Mouse (Mus musculus): ENCODE data around the gene Mgme1. TPM values are rescaled to one million over a fixed set of nuclear protein-coding genes. Genes with fewer than 3 reads are reported as not detected.

Mgme1 gene
- polyA plus RNA-seq (2016; fragmentation: Nextera tagmentation; extraction: Ambion mirVana) = 19.4 and 19.8 TPM in 2 replicates

DNA sequence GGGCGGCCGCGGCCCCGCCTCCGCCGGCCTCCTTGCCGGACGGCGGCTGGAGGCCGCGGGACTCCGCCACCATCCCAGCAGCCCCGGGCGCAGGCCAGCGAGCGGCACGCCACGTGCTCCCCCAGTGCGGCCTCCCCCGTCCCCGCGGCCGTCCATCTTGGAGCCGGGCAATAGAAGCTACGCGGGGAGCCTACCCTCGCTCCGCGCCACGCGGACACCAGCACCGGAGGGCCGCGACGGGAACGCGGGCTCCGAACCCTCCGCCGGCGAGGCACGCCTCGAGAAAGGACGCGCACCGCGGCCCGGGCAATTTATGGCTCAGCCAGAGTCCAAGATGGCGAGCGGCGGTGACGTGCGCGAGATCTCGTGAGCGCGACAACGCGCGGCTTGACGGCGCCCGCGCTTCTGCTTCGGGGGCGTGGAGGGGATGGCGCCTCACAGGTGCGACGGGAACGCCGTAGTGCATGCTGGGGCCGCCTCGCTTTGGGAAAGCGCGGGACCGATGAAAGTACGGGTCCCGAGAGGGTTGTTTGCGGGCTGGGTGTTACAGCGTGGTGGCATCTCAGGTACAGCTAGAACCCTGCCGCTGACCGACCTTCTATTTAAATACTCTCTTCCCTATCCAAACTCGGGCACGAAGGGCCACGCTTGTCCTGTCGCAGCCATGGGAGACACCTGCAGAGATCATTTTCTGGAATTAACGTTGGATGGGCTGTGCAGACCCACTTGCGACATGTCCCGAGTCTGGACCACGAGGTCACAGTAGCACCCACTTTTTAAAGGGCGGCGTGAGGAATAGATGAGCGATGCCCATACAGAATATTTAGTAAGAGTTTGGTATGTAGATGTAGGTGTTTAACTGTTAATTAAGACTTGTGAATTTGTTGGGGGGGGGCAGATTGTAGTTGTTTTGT is at the start of gene Mgme1, which contains the start of gene Snx5:
TSS of gene Mgme1 (plus strand) at position 157 of the 914 bp plus-strand sequence.
TSS of gene Snx5 (minus strand) at position 400 of the 914 bp plus-strand sequence.
- Histone ChIP-seq H3K4me3 (peak within 1 kb of the TSS; percentile 90), H3K27ac (peak within 1 kb of the TSS; percentile 94), H3K4me1 (peaks cover 23% of the 10 kb centered on the region), H3K36me3 (no peaks in the 10 kb centered on the region), H3K9ac (peak within 1 kb of the TSS; percentile 97), H3K9me3 (no peaks in the 10 kb centered on the region), H3K27me3 (no peaks in the 10 kb centered on the region), H3K4me2 (replicated peaks) (peak within 1 kb of the TSS; percentile 64)
- ATAC-seq (ENCODE audit: insufficient number of reproducible peaks, insufficient read depth, low FRiP score, low TSS enrichment) = peak; percentile 95
- under 1% methylated on average over 90 of the region's 93 CpGs for WGBS

DNA sequence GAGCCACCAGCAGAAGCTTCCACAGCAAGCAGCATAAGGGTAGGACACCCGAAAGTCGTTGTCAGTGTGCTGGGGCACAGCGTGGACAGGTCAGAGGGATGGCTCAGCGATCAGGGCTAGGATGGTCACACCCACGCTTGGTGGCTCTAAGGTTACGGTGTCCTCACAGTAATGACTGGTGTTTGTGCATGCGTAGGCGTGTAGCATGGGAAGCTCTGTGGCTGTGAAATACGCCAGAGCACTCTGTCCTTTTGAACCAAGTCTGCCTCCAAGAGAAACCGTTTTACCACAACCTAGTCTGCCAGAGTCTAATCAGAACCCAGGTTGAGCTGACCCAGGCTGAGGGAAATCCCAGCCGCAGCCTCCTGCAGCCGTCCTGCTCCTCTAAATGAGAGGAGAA is 46.1 kb upstream of the Mgme1 start:
- H3K4me2 ChIP-seq (replicated peaks) = peak overlapping the region; percentile 30
- no peak overlapping the region for H3K9ac ChIP-seq
- 0 out of 2 replicates have a peak overlapping the region, but pooled peaks have one; percentile 7 for H3K4me3 ChIP-seq
- no peaks in the 10 kb centered on the region for H3K27me3 ChIP-seq
- H3K36me3 ChIP-seq = no peaks in the 10 kb centered on the region
- H3K27ac ChIP-seq = no peak overlapping the region
- ATAC-seq (ENCODE audit: insufficient number of reproducible peaks, insufficient read depth, low FRiP score, low TSS enrichment) = no peak; the same call in 1 of the 2 replicates
- peaks cover 11% of the 10 kb centered on the region; the same call in 1 of the 2 replicates for H3K4me1 ChIP-seq
- 38% methylated on average over 12 of the region's 12 CpGs for WGBS
- no peaks in the 10 kb centered on the region for H3K9me3 ChIP-seq

DNA sequence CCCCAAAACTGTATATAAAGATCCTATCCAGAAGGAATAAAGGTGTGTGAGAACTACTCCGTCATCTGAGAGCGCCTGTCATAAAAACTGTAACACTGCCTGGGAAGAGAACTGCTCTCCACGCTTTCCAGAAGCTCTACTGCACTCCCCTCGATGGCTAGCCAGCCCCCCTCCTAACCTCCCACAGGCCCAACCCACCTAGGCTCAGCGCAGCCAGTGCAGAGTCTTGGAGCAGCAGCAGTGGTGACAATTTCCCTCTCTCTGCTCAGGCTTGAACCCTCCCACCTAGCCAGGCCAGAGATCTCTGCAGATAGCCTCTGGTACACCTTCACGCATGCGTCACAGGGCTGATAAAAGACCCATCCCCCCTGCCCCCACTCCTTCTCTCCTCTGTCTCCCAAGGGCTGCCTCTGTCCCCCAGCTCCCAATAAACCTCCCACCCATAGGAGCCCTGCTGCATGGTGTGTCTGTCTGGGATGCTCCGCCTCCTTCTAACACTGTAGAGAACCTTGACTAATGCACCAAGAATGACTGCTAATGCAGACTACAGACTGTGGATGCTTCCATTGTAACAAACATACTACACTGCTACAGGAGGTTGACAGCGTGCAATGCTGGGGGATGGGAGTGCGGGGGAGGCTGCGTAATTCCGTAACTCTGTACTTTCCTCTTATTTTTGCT is 43.4 kb upstream of the Mgme1 start:
- no peaks in the 10 kb centered on the region for H3K36me3 ChIP-seq
- no peak overlapping the region for H3K27ac ChIP-seq
- H3K4me3 ChIP-seq = no peak overlapping the region
- 86% methylated on average over 12 of the region's 12 CpGs for WGBS
- H3K27me3 ChIP-seq = no peaks in the 10 kb centered on the region
- ATAC-seq (ENCODE audit: insufficient number of reproducible peaks, insufficient read depth, low FRiP score, low TSS enrichment) = no peak
- H3K9ac ChIP-seq = no peak overlapping the region
- H3K4me1 ChIP-seq = peaks cover 11% of the 10 kb centered on the region; the same call in 1 of the 2 replicates
- H3K9me3 ChIP-seq = no peaks in the 10 kb centered on the region
- H3K4me2 ChIP-seq (replicated peaks) = no peak overlapping the region

DNA sequence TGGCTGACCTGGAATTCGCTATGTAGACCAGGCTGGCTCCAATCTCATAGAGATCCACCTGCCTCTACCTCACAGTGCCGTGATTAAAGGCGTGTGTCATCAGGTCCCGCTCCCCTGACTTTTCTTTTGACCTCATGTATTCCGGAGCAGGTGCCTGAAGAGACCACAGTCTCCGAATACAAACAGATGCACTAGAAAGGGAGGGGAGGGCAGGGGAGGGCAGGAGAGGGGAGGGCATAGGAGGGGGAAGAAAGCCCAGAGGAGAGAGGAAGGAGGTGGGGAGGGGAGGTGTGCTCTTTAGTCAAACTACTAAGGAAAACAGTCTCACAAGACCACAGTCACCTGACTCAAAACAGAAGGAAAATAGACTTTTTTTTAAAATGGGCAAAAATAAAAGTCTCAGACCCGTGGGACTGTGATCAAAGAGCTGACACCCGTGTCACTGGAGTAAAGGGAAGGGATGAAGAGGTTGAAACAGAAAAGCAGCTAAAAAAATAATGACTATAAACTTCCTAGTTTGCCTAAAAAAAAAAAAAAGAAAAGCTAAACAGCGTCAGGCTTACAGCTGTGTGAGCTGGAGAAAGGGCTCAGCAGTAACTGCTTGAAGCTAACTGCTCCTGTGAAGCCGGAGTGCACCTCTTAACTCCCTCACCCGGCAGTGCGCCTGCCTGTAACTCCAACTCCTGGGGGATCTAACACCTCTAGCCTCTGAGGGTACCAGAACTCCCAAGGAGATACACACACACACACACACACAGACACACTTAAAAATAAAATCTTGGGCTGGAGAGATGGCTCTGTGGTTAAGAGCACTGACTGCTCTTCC is 41.7 kb upstream of the Mgme1 start:
- Histone ChIP-seq H3K9ac (no peak overlapping the region), H3K4me2 (replicated peaks) (no peak overlapping the region), H3K36me3 (no peaks in the 10 kb centered on the region), H3K27ac (no peak overlapping the region), H3K9me3 (no peaks in the 10 kb centered on the region), H3K4me3 (no peak overlapping the region), H3K4me1 (peaks cover 11% of the 10 kb centered on the region; the same call in 1 of the 2 replicates), H3K27me3 (no peaks in the 10 kb centered on the region)
- WGBS = 76% methylated on average over 12 of the region's 12 CpGs
- no peak for ATAC-seq (ENCODE audit: insufficient number of reproducible peaks, insufficient read depth, low FRiP score, low TSS enrichment)

DNA sequence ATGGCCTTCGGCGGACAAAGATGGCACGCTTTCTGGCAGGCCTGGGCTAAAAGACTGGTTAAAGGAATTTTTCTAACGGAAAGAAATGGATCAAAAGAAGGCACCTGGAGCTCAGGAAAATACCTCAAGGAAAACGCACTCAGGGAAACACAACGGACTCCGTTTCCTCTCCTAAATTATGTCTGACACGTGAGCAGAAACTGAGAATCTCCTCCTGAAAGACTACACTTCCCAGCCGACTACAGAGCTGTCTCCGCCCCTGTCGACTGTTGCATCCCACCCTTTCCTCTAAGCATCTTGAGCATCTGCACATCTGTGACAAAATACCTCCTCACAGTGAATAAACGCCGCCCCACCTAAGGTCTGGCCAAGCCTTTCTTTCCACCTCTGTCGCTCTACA is 40.8 kb upstream of the Mgme1 start:
- no peak for ATAC-seq (ENCODE audit: insufficient number of reproducible peaks, insufficient read depth, low FRiP score, low TSS enrichment)
- Histone ChIP-seq H3K4me1 (peaks cover 5% of the 10 kb centered on the region; the same call in 1 of the 2 replicates), H3K27me3 (no peaks in the 10 kb centered on the region), H3K4me3 (no peak overlapping the region), H3K4me2 (replicated peaks) (no peak overlapping the region), H3K9me3 (no peaks in the 10 kb centered on the region), H3K9ac (no peak overlapping the region), H3K27ac (no peak overlapping the region), H3K36me3 (no peaks in the 10 kb centered on the region)
- WGBS = 81% methylated on average over 14 of the region's 14 CpGs

DNA sequence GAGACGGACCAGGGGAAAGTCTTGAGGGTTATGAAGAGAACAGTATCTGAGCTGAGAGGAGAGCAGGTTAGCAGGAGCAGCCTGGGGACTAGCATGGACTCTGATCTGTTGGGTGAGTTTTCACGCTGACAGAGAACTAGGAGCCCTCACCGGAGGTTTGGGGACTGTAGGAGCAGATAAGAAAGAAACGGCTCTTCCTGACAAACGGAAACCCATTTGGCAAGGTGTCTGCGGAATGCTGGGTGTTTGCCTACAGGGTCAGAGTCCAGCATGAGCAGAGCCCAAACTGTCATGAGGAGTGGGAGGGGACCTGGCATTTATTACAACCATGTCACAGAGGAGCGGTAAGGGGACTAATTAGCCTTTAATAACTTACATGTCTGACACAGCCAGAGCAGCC is 40.0 kb upstream of the Mgme1 start:
- Histone ChIP-seq H3K4me1 (no peaks in the 10 kb centered on the region), H3K27ac (no peak overlapping the region), H3K9me3 (no peaks in the 10 kb centered on the region), H3K4me2 (replicated peaks) (no peak overlapping the region), H3K9ac (no peak overlapping the region), H3K36me3 (no peaks in the 10 kb centered on the region), H3K27me3 (no peaks in the 10 kb centered on the region), H3K4me3 (no peak overlapping the region)
- WGBS = 59% methylated on average over 7 of the region's 7 CpGs
- no peak for ATAC-seq (ENCODE audit: insufficient number of reproducible peaks, insufficient read depth, low FRiP score, low TSS enrichment)

DNA sequence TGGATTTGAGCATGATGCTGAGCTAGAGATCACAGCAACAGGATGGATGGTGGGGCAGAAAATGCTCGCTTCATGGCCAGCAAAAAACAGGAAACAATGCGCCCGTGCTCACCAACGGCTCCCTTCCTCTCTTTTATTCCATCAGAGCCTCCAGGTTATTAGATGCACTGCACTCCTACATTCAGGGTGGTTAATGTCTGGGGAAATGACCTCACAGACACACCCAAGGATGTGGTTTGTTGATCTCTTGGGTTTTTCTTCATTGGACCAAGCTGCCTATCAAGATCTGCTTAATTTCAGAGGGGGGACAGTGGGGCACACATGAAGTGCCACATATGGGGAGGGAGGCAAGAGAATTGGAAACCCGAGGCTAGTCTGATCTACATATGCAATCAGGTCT is 39.3 kb upstream of the Mgme1 start:
- peaks cover 4% of the 10 kb centered on the region for H3K4me1 ChIP-seq
- no peaks in the 10 kb centered on the region for H3K36me3 ChIP-seq
- no peaks in the 10 kb centered on the region for H3K9me3 ChIP-seq
- H3K4me2 ChIP-seq (replicated peaks) = no peak overlapping the region
- H3K27me3 ChIP-seq = no peaks in the 10 kb centered on the region
- WGBS = 70% methylated on average over 5 of the region's 5 CpGs
- no peak overlapping the region for H3K9ac ChIP-seq
- H3K4me3 ChIP-seq = no peak overlapping the region
- no peak for ATAC-seq (ENCODE audit: insufficient number of reproducible peaks, insufficient read depth, low FRiP score, low TSS enrichment)
- no peak overlapping the region for H3K27ac ChIP-seq

DNA sequence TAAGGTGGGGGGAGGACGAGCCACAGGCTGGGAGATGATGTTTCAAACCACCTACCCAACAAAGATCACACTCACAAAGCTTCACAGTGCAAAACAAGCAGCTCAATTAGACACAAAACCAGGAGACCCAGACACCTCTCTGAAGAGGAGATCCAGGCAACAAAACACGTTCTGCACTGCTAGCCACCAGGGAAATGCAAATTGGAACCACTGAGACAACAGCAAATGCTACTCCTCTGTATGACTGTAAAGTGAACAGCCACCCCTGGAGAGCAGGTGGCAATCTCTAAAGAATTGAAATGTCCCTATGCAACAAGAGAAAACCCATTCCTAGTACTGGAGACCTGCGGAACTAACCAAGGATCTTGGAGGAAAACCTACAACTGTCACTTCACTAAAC is 36.9 kb upstream of the Mgme1 start:
- H3K27me3 ChIP-seq = no peaks in the 10 kb centered on the region
- 66% methylated on average over 3 of the region's 3 CpGs for WGBS
- no peak overlapping the region for H3K4me2 ChIP-seq (replicated peaks)
- no peaks in the 10 kb centered on the region for H3K36me3 ChIP-seq
- no peak overlapping the region for H3K9ac ChIP-seq
- peaks cover 13% of the 10 kb centered on the region for H3K4me1 ChIP-seq
- no peaks in the 10 kb centered on the region for H3K9me3 ChIP-seq
- H3K27ac ChIP-seq = no peak overlapping the region
- H3K4me3 ChIP-seq = no peak overlapping the region
- ATAC-seq (ENCODE audit: insufficient number of reproducible peaks, insufficient read depth, low FRiP score, low TSS enrichment) = no peak

DNA sequence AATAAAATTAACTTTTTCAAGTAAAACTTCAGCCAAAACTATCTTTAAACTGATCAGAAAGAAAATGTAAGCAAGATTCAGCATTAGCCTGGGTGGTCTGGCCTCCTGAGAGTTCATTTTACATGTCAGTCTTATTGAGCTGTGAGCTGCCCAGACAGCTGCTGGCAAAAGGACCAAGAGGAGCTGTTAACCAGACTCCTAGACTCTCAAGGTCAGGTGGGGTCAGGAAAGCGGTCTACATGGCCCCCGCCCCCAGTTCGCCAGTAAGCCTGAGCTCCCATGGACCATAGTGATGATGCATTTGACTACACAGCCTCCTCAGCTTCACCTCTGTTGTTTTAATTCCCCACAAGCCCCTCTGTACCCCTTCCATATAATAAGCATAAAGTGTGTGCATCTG is 34.7 kb upstream of the Mgme1 start:
- H3K4me1 ChIP-seq = peaks cover 23% of the 10 kb centered on the region
- H3K36me3 ChIP-seq = no peaks in the 10 kb centered on the region
- no peak for ATAC-seq (ENCODE audit: insufficient number of reproducible peaks, insufficient read depth, low FRiP score, low TSS enrichment)
- H3K9me3 ChIP-seq = no peaks in the 10 kb centered on the region
- H3K4me2 ChIP-seq (replicated peaks) = no peak overlapping the region
- 29% methylated on average over 3 of the region's 3 CpGs for WGBS
- H3K4me3 ChIP-seq = no peak overlapping the region
- no peaks in the 10 kb centered on the region for H3K27me3 ChIP-seq
- H3K9ac ChIP-seq = no peak overlapping the region
- peak overlapping the region; percentile 41; the same call in 1 of the 2 replicates for H3K27ac ChIP-seq

DNA sequence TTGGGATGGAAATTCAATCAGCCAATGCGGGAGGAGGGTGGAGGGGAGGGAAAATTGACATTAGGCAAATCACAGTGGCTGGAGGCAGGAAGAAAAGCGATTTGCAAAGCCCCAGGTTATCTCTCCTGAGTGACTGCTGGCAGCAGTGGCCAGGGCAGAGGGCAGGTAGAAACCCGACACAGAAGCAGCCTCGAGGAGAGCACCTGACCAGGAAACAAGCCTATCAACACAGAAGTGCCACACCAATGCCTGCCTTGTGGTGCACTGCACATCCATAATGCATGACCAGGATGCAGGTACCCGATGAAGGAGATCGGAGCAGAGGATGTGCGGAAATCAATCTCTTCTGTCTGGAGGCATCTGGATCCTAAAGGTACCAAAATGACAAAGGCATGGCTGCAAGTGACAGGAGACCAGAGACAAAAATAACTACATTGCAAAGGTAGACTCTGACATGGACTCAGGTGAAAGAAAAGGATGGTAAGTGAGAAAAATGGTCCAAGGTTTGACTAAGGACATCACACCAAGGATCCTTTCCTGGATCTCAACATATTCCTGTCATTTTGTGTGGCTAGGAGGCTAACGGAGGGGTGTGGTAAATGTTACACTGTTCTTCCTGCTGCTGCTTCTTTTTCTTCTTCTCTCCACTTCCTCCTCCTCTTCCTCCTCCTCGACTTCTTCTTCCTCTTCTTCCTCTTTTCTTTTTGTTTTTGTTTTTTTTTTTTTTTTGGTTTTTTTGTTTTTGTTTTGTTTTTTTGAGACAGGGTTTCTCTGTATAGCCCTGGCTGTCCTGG is 33.5 kb upstream of the Mgme1 start:
- Histone ChIP-seq H3K9me3 (no peaks in the 10 kb centered on the region), H3K36me3 (no peaks in the 10 kb centered on the region), H3K27ac (no peak overlapping the region), H3K9ac (no peak overlapping the region), H3K4me1 (peaks cover 26% of the 10 kb centered on the region), H3K4me2 (replicated peaks) (no peak overlapping the region), H3K27me3 (no peaks in the 10 kb centered on the region), H3K4me3 (no peak overlapping the region)
- no peak for ATAC-seq (ENCODE audit: insufficient number of reproducible peaks, insufficient read depth, low FRiP score, low TSS enrichment)
- 57% methylated on average over 9 of the region's 9 CpGs for WGBS

DNA sequence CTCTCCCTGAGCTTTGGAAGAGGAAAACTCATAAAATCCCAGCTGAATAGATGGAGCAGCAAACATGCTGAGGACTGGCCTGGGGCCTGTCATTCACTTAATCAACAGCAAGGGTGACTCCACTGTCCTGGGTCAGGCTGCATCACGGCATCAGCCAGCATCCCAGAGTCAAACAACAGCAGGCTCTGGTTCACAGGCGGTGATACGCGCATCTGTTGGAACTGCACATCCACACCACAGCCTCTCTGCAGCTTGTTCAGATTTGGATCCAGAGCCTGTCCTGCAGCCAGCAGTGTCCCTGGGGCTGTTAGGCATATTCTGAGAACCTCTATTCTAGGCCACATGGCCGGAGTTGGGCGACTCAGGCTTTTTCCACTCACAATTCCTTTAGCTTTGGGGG is 32.1 kb upstream of the Mgme1 start:
- ATAC-seq (ENCODE audit: insufficient number of reproducible peaks, insufficient read depth, low FRiP score, low TSS enrichment) = no peak
- Histone ChIP-seq H3K27me3 (no peaks in the 10 kb centered on the region), H3K4me1 (peaks cover 26% of the 10 kb centered on the region), H3K4me2 (replicated peaks) (no peak overlapping the region), H3K9ac (no peak overlapping the region), H3K27ac (no peak overlapping the region), H3K36me3 (no peaks in the 10 kb centered on the region), H3K9me3 (no peaks in the 10 kb centered on the region), H3K4me3 (no peak overlapping the region)
- WGBS = 76% methylated on average over 6 of the region's 6 CpGs
